Mouse (Mus musculus) c-Kit-positive CD71-positive TER-119-negative erythroid progenitor cells, embryonic 14.5 days (primary cell): Measurements from ENCODE around the gene Caml.
"Not testable (repeated sequence)": the region's sequence is repeated elsewhere in the genome, so short reads cannot be mapped to it uniquely, and the experiment has no call there.

Experiments
- DNase-seq: peaks from one replicate; pipeline ENCODE4 v3.0.0-alpha.2; 2013; ENCODE audit warnings: low read depth

The Caml gene

DNA sequence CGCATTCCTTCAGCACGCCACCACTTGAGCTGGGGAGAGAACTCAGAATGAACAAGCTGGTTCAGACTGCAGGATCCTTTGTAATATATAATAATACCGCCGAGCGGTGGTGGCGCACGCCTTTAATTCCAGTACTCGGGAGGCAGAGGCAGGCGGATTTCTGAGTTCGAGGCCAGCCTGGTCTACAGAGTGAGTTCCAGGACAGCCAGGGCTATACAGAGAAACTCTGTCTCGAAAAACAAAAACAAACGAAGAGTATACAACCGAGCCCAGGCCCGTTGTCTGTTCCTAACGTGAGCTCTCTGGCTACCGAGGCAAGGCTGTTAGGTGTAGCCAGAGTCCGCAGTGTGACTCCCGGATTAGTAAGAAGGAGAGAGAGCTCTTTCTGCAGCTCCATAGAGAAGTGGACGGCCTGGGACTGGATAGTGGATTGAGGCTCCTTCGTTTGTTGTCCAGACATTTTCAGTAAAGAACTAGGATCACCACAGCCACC lies 603 bp upstream of the Caml start:
- DNase-seq, result not testable (repeated sequence)

DNA sequence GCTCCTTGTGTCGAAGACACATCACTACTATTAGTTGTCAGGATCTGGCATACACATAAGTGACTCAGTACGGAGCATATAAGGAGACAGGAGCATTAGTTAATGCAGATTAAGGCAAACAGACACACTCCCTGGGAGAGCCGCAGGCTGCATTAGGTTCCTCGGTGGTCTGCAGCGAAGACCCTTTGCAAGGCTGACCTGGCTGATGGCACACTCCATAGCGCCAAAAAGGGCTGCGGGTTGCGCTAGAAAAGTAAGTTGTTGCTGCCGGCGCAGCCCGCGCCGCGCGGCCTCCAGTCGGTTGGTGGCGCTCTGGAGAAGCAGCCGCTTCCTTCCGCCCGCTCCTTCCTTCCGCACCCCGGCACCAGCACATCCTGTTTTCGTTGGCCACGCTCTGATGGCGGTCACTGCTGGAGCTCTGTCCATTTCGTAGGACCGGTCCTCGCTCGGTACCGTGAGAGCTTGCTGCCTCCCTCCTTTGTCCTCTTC lies 11.9 kb downstream of the Caml start, which contains the start of gene Ddx46:
Ddx46 (plus strand) TSS at position 389 of the 489 bp plus-strand sequence.
- peak; percentile 78 for DNase-seq

DNA sequence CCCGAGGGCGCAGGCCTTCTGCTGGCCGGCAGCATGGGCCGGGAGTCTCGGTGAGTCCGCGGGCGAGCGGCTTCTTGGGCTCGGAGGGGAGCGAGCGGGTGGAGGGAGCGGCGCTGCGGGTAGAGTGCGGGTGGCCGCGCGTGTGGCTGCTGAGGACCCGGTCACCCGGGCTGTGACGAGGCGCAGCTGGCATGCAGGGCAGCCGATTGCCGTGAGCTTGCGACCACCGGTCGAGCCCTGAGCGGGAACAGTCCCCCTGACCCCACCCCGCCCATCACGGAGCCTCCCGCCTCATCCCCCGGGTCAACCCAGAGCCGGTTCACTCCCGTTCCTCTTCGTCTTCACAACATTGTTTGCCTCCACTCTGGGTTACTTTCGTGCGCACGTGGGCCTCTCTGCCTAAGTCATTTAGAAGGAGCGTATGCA lies 12.4 kb downstream of the Caml start:
- DNase-seq, result no peak

DNA sequence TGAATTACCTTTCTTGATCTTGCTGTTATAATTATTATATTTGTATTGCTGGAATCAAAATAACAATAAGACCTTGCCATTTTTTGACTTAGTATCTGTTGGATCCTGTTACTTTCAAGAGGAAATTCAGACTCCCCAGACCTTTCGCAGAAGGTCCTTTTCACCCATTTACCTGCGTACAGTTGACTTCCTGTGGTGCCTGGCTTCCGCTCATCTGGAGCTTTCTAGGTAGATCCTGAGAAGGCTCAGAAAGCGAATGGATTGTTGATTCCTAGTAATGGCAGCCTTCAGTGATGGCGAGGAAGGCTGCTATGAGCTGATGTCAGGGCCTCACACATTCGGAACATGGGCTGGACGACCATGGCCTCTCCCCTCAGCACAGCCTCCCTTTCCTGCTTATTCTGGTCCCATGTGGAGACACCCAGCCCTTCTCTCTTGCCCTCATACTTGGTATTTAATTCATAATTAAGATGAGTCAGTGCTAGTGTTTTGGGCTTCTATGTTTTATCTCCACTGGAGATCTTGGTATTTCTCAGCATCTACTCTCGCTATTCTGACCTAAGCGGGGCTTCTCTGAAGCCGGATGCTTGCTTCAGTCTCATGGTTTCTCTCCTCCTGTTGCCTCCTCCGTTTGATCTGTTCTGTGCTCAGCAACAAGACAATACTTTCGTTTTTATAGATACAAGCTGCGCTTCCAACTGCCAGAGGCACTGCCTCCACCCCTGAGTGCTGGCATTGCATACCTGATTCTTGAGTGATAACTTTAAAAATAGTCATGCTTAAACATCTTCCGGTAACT lies 13.6 kb downstream of the Caml start:
- DNase-seq, result no peak

DNA sequence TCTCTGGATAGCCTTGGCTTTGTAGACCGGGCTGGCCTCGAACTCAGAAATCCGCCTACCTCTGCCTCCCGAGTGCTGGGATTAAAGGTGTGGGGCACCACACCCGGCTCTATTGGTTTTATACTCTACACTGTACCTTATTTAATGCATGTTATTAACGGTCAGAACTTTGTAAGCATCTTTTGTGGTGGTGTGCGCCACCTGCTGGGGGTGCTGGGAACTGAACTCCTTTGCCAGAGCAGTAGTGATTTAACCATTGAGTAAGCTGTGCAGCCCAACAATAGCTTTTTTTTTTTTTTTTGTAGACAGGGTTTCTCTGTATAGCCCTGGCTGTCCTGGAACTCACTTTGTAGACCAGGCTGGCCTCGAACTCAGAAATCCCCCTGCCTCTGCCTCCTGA lies 17.7 kb downstream of the Caml start:
- peak; percentile 68 for DNase-seq

DNA sequence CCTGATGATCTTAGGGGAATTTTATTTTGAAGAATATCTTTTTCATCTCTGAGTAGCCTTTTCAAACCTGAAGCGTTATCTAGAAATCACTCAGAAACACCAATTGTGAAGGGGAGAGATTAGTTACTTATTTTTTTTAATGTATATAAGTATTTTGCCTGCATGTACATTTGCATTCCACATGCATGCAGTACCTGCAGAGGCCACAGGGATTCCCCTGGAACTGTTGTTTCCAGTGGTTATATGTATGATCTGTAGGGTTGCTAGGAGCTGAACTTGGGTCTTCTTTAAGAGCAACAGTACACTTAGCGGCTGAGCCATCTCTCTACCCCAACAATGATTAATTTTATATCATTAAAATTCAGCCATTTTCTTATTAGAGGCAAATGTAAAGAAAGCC lies 21.7 kb downstream of the Caml start:
- peak; percentile 47 for DNase-seq

DNA sequence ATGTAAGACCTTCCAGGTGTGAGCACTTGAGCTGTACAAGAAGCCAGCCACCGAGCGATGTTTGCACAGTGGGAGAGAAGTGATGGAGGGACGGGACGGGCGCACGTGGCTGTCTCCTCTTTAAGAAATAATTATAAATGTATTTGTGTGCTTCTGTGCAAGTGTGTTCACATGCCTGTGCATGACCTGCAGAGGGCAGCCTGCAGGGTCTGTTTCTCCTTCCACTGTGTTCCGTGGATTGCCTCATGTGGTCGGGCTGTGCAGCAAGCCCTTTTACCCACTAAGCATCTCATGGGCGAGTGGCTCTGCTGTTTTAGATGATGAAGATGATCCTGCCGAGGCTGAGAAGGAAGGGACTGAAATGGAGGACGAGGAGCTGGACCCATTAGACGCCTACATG lies 27.3 kb downstream of the Caml start:
- DNase-seq, result no peak

DNA sequence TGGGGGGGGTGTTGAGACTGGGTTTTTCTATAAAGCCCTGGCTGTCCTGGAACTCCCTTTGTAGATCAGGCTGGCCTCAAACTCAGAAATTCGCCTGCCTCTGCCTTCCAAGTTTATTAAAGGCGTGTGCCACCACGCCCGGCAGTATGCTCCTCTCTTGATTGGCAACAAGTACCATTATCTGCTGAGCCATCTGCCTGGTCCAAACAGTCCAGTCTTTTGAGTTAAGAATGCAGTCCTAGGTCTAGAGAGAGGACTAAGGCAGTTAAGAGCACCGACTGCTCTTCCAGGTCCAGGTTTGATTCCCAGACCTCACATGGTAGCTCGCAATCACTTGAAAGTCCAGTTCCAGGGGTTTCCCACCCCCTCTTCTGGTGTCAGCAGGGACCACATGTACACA lies 28.2 kb downstream of the Caml start:
- DNase-seq, result no peak

DNA sequence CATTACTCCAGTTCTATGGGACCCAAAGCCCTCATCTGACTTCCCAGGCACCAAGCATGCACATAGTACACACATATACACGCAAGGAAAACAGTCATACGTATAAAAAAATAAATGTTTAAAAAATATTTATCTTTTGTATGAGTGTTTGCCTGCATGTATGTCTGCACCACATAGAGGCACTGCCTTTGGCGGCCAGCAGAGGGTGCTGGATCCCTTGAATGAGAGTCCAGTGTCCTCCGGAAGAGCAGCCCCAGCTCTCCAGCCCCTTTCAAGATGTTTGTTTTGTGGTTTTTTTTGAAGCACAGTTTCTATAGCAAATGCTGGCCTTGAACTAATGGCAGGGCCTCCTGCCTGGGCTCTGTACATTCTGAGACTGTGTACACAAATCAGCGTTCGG lies 45.7 kb downstream of the Caml start:
- DNase-seq, result peak; percentile 44

DNA sequence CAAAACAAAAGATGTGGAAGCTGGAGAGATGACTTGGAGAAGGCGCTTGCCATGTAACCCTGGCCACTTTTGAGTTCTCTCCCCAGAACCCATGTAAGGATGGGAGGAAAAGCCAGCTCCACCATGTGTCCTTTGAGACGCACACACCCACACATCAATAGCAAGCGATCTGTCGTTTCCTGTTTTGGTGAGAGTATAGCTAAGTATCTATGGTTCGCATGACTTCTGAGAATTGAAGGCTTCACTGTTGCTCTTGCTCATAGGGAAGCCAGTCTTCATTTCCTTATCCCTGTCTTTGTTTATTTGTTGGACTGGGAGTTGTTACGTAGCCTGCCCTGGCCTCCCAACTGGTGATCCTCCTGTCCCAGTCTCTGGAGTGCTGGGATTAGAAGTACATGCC lies 49.9 kb downstream of the Caml start:
- DNase-seq, result no peak

DNA sequence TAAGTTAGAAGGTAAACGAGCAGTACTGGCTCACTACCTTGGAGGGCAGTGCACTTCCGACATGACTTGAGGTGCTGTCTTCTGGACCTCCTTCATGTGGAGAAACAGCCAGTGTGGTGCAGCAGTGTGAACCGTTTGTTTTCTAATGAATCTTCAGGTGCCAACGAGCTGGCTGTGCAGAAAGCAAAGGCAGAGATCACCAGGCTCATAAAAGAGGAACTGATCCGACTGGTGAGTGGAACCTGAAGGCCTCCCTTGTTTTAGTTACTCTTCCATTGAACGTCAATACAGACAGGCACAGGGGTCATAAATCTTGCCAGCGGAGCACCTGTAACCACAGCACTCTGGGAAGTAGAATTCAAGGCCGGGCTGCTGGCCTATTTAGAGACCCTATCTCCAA lies 54.6 kb downstream of the Caml start:
- DNase-seq, result no peak
